Mouse (Mus musculus) MEL-GATA-1-ER (cell line): ENCODE results near the gene Gcn1l1.
A peak's percentile ranks its signal among the peaks of the same experiment; 100 is the strongest.

Source experiments
- DNase-seq: peaks from one replicate; pipeline ENCODE4 v3.0.0-alpha.2; 2012; ENCODE audit warnings: low read depth; ENCODE audit errors: extremely low read depth

Gene Gcn1l1

DNA sequence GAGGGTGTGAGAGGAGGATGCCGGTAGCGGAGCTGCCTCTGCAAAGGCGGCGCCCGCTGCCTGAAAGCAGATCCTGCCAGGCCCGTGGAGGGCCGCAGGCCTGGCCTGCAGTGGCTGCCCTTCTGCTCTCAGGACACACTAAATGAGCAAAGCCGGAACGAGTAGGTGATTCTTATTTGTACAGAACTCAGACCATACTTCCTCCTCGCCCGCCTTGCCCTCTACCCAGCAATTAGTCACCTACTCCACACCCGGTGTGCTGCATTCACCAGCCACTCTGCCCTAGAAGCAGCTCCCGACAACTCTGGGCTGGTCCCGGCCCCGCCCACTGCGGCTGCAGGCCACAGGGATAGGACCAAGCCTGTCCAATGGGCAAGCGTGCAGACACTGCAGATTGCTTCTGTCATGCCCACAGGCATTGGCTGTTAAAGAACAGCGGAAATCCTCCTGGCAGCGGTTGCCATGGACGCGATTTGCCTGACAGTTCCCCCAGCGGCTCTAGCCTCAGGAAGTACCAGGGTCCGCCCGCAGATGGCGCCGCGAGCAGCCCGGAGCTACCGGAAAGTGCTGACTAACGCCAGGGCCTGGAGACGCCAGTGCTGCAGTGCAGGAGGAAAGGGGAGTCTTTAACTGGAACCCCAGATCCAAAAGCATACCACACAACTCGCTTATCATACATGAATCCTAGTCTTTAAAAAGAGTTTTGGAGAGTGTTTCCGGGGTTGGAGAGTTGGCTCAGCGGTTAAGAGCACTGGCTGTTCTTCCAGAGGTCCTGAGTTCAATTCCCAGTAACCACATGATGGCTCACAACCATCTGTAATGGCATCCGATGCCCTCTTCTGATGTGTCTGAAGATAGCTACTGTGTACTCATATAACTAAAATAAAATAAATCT, 87.9 kb downstream of the Gcn1l1 start:
- DNase-seq = peak; percentile 99

DNA sequence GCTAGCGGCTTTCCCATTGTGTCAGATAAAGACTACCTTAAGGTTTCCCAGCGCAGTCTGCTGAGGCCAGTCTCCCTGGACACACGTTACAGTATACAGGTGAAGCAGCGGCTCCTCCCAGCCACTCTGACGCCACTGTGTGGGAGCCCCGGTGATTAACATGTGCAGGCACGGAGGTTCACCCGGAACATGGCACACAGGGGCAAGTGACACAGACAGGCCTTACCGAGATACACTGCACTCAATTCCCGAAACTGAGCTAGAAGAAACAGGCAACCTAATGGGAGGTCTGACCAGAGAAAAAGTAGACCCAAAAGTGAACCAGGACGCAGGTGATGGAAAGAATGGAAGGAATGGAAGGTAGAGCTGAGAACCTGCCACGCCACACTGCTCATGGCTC, 88.7 kb downstream of the Gcn1l1 start:
- no peak for DNase-seq

DNA sequence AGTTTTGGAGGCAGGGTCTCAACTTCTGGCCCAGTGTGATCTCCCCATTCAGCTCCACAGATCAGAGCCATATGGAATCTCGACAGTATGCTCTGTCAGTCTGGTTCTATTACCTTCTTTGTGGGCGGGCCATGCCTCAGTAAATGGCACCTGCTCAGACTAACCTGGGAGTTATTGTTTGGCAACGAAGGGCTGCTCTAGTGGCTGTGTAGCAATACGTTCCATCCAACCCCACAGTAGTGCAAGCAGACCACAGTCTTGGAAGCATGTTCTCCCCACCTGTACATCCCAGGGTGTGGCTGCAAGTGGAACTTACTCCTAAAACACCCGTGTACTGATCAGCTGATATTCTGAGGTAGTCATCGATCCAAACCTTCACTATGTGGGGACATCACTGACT, 91.6 kb downstream of the Gcn1l1 start:
- DNase-seq = no peak

GRCm38 (mm10) chr5:115657234-115657633, 92.2 kb downstream of the Gcn1l1 start:
- DNase-seq = no peak

DNA sequence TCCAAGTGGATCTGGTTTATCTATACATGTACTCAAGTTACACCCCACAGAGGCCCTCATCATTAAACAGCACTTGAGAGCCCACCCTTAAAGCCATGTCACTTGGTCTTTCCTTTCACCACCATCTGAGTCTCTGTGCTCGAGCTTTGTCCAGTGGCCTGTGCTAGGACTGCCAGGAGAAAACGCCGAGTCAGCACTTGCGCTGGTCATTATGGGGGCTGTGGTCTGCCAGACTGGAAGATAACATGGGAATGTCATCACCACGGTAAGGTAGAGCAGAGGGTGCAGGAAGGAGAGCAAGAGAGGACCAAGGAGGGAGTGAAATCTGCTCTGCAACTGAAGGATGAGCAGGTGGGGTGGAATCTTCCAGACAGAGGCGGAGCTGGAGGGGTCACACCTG, 93.3 kb downstream of the Gcn1l1 start:
- DNase-seq = no peak

- DNase-seq = no peak
Measured at GRCm38 (mm10) chr5:115662658-115663057, 97.6 kb downstream of the Gcn1l1 start.

DNA sequence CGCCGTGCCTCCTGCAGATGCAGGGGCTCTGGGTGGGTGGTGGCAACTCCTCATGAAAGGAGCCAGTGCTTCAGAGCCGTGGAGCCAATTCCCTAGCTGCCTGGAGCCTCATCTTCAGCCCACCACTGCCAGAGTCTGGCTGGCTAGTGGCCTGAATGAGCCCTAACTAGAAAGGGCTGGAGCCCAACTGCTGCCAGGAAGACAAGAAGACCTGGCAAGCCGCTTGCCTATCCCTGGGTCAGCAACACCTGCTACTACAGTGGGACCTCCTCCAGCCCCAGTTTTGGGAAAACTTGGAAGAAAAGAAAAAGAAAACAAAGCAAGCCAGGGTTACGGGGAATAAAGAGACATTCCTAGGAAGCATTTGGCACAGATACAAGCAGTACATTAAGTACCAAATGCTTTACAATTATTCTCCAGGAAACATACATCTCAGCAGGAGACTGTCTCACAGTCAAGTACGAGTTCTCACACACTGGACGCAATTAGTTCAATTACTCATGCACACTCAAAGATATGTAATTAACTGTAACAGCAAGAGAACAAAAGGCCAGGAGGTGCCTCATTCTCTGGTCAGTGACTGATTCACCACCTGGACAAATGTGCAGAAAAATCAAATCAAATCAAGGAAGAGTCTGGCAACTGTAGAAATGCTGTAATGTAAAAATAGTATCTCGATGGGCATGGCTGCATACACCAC, 101.5 kb downstream of the Gcn1l1 start:
- no peak for DNase-seq

DNA sequence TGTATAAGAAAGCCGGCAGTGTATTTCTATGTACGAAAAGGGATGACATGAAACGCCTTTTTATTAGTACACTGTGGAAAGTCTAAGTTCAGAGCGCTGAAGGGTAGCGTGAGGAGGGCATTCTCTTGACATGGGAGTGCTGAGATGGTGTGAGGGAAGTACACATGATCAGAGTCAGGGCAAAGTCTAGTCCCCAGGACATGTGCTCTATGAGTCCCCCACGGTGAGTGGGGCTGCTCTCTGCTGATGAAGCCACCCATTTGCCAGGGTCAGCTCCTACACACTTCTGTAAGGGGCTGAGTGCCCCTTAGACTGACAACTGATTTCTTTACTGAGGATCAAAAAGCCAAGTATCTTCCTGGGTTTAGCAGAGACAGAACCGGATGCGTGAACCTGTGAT, 102.2 kb downstream of the Gcn1l1 start:
- DNase-seq = no peak

- no peak for DNase-seq
Measured at GRCm38 (mm10) chr5:115667894-115668293, 102.8 kb downstream of the Gcn1l1 start.

GRCm38 (mm10) chr5:115668986-115669385, 103.9 kb downstream of the Gcn1l1 start:
- DNase-seq = no peak

DNA sequence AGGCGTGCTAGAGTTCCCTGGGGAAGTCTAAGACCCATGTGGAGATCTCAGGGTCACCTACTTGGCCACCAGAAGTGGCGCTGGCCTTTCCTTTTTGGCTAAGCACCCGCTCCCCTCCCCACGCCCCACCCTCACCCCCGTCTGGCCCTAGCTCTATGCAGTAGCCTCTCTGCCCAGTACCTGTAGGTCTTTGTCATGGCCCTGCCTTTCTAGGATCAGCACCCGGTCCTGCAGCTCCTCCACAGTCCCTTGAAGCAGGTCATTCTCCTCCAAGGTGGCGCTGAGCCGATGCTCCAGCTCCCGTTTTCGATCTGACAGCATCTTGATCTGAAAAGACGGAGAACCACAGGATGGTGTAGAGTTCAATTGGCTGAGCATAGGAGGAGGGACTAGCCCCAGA, 104.9 kb downstream of the Gcn1l1 start:
- no peak for DNase-seq

DNA sequence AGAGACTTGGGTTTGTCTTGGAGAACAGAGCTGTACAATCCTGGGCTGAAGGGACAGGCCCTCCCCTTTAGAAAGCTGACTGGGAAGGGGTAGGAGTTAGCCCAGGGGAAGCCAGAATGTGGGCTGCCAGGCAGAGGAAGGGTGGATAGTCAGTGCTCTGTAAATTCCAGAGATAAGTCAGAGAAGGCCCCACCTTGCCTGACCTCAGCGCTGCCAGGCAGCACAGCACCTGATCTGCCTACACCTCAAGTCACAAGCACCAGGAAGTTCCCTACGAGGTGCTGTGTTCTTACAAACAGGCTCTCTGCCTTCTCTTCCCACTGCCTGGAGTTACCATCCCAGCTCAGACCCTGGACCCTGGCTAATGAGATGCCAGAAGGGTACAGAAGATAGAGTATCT, 105.4 kb downstream of the Gcn1l1 start:
- no peak for DNase-seq

GRCm38 (mm10) chr5:115671846-115672245, 106.8 kb downstream of the Gcn1l1 start:
- DNase-seq = no peak
